Mouse (Mus musculus) embryonic fibroblast, embryonic 13.5 days (primary cell): ENCODE results near the gene Clptm1.

Experiments
- CTCF ChIP-seq: IDR thresholded peaks from 2 replicates; pipeline ENCODE4 v1.5.1; 2011; ENCODE audit warnings: mild to moderate bottlenecking, control low read depth, low read length, moderate library complexity, borderline replicate concordance; ENCODE audit not compliant: insufficient read depth
- POLR2A ChIP-seq: IDR thresholded peaks from 2 replicates; pipeline ENCODE4 v1.6.1; 2011; ENCODE audit warnings: low read depth, mild to moderate bottlenecking, control low read depth, low read length, moderate library complexity

- no peak for TF ChIP-seq POLR2A
- TF ChIP-seq CTCF = no peak
These were observed 57.5 kb downstream of the Clptm1 start for GRCm38 (mm10) chr7:19607291-19607690.
